Mouse (Mus musculus) embryo, embryonic 9.5 days (tissue): Measurements from ENCODE around the gene Phlpp2.

Source experiments
- DNase-seq: peaks from one replicate; pipeline ENCODE4 v3.0.0-alpha.2; 2017; ENCODE audit errors: extremely low spot score

Gene Phlpp2

GRCm38 (mm10) chr8:109903909-109904469 is 35.6 kb downstream of the Phlpp2 start:
- no peak for DNase-seq

GRCm38 (mm10) chr8:109904928-109905668 is 36.8 kb downstream of the Phlpp2 start:
- DNase-seq, result no peak

GRCm38 (mm10) chr8:109906907-109907306 is 38.6 kb downstream of the Phlpp2 start:
- DNase-seq, result no peak

GRCm38 (mm10) chr8:109907376-109907775 is 39.0 kb downstream of the Phlpp2 start:
- DNase-seq, result no peak

- DNase-seq, result peak; percentile 16
Observed at GRCm38 (mm10) chr8:109917277-109917676, 48.9 kb downstream of the Phlpp2 start.

GRCm38 (mm10) chr8:109920406-109921390 is 52.4 kb downstream of the Phlpp2 start:
- DNase-seq, result no peak

- DNase-seq, result no peak
Observed at GRCm38 (mm10) chr8:109941606-109942360, 73.4 kb downstream of the Phlpp2 start.

GRCm38 (mm10) chr8:109945153-109945632 is 76.9 kb downstream of the Phlpp2 start:
- DNase-seq, result no peak

- DNase-seq, result no peak
Observed at GRCm38 (mm10) chr8:109945694-109946093, 77.4 kb downstream of the Phlpp2 start.

GRCm38 (mm10) chr8:109946272-109946671 is 77.9 kb downstream of the Phlpp2 start:
- no peak for DNase-seq

GRCm38 (mm10) chr8:109947447-109948284 is 79.3 kb downstream of the Phlpp2 start:
- peak; percentile 43 for DNase-seq

- no peak for DNase-seq
Observed at GRCm38 (mm10) chr8:109948285-109948564, 79.9 kb downstream of the Phlpp2 start.

GRCm38 (mm10) chr8:109952171-109952570 is 83.8 kb downstream of the Phlpp2 start:
- DNase-seq, result no peak

GRCm38 (mm10) chr8:109954486-109954948 is 86.2 kb downstream of the Phlpp2 start:
- peak; percentile 36 for DNase-seq

GRCm38 (mm10) chr8:109957167-109958028 is 89.1 kb downstream of the Phlpp2 start:
- peak; percentile 41 for DNase-seq

GRCm38 (mm10) chr8:109958036-109958655 is 89.8 kb downstream of the Phlpp2 start:
- no peak for DNase-seq

GRCm38 (mm10) chr8:109959112-109959511 is 90.8 kb downstream of the Phlpp2 start:
- DNase-seq, result no peak

GRCm38 (mm10) chr8:109961693-109962367 is 93.5 kb downstream of the Phlpp2 start, which contains the start of gene Marveld3:
Marveld3 (minus strand) TSS chr8:109962203.
- DNase-seq, result peak; percentile 65
